Mouse (Mus musculus) mouse embryonic stem cell (cell line): ENCODE results near the gene Ear1.
"Not testable (repeated sequence)": the region's sequence is repeated elsewhere in the genome, so short reads cannot be mapped to it uniquely, and the experiment has no call there.

Source experiments
- in situ Hi-C, 2 experiments: fragments of 300-500 bp; cut with MboI; formaldehyde crosslinking; loops; 1 replicate in 1 of 2; 3 replicates in 1 of 2; pipeline ENCODE4 v1.14.3; 2019 to 2020; ENCODE audit warnings: low sequenced_read_pairs in 2 of 2, low pct_unique_long_range_greater_than_20kb in 1 of 2, mixed read lengths in 1 of 2; ENCODE audit not compliant: unreplicated experiment in 1 of 2

Ear1 gene

DNA sequence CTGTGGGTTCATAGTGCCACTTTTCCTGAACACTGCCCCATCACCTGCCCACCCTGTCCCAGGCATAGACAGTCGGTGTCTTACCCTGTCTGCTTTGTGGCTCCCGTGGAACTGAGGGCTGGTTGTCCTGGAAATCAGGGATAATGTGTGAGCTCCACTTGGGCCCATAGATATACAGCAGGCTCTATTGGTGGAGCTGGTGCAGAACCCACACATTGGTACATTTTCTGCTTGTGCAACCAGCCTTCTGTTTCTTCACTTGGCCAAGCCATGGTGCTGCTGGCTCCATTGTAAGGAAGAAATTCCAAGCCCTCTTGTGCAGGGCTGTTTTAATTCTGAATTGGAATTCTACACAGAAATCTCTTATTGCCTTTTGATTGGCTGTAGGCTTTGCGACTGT, at the start of gene Ear1:
Ear1 (minus strand) TSS at position 101 of the 400 bp plus-strand sequence.
- in situ Hi-C loops = not testable (repeated sequence)

- in situ Hi-C loops = not testable (repeated sequence)
These were observed 49.5 kb upstream of the Ear1 start, which contains the start of gene Gm8113 for GRCm38 (mm10) chr14:43924688-43925403. Gene Gm8113 (plus strand): TSS chr14:43925390.

GRCm38 (mm10) chr14:43923459-43923858, 48.1 kb upstream of the Ear1 start, which contains the start of gene Ear10:
Gene Ear10 (minus strand): TSS chr14:43923559.
- in situ Hi-C loops = not testable (repeated sequence)

- in situ Hi-C loops = not testable (repeated sequence)
These were observed 42.9 kb upstream of the Ear1 start for GRCm38 (mm10) chr14:43918214-43918613.

DNA sequence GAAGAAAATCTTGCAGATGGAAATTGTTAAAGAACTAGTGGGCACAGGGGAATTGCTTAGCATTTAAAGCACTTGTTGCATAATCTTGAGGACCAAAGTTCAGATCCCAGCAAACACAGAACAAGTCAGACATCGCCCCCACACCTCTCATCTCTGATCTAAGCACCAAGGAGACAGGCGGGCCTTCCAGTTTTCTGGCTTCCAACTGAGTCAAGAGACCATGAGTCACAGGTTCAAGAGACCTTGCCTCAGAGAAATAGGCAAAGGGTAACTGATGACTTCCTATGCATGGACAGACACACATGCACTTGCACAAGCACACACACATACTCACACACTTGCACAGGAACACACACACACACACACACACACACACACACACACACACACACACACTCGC, 23.3 kb upstream of the Ear1 start:
- in situ Hi-C loops = not testable (repeated sequence)

DNA sequence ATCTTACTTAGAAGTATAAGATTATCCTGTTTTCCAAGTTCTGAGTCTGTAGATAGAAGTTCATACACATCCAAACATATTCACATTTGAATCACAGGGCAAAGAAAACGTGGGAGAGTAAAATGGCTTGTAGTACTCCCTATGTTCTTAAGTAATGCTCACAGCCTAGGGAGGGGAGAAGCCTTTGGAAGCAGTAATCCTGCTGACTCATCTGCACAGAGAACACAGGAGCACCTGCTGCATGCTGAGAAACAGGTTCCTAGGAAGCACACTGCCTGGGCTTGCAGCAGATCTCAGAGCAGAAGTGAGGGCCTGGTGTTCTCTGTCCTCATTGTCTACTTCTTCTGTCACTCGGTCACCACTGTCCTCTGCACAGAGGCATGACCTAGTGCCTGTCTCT, 20.0 kb upstream of the Ear1 start:
- in situ Hi-C loops = not testable (repeated sequence)

GRCm38 (mm10) chr14:43891288-43891687, 16.0 kb upstream of the Ear1 start:
- in situ Hi-C loops = not testable (repeated sequence)

DNA sequence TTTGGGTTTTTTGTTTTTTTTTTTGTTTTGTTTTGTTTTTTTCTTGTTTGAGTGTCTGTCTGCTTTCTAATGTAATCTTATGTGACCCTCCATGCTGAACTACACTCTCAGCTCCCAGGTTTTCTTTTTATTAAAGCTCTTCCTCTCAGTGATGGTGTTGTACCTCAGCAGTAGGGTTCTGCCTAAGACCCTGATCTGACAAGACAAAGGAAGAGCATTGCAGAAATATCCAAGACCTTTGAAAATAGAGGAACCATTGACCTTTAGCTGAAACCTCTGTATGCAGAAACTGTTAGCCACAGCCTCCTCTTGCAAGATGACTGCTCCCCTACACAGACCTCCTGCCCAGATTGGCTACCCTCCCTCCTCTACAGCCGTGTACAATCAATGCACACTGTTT, 10.9 kb upstream of the Ear1 start:
- in situ Hi-C loops = not testable (repeated sequence)

DNA sequence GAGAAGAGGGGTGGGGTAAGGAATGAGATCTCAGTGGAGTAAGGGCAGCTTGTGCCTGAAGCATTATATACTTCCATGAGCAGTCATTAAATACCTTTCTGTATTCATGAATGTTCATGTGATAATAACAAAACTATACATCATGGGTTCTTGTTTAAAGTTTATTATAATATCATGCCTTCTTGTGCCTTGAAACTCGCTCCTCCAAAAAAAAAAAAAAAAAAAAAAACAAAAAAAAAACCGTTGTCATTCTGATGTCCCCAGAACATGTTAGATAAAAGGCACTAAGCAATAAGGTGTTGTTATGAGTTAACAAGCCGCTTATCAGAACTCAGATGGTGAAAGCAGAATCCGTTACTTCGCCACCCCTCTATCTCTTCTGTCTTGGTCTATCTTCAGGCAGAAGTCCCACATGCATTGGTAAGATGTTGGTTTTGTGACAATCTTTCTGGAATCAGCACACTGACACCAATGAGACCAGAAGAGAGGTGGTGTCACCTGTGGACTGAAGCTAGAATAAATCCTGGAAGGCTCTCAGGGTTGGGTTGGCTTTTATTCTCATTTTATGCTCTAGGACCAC, 4.7 kb upstream of the Ear1 start:
- in situ Hi-C loops = not testable (repeated sequence)

DNA sequence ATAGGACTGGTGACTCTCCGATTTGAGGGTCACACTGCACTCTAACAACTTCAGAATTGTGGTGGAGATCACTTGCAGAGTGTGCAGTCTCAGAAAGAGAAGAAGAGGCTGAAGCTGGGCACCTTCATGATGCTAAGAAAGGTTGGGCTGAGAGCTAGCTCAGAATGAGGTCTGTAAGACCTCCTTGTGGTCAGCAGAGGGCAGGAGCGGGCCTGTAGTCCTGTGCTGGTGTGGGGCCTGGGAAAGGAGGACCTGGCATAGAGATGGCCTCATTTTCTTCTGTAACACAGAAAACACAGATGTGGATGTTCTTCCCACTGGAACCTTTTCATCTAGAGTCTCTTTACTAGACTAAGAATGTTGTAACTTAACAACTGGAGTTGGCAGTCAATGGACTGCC, 2.5 kb upstream of the Ear1 start:
- in situ Hi-C loops = not testable (repeated sequence)

GRCm38 (mm10) chr14:43874862-43875261, 455 bp downstream of the Ear1 start:
- in situ Hi-C loops = not testable (repeated sequence)

DNA sequence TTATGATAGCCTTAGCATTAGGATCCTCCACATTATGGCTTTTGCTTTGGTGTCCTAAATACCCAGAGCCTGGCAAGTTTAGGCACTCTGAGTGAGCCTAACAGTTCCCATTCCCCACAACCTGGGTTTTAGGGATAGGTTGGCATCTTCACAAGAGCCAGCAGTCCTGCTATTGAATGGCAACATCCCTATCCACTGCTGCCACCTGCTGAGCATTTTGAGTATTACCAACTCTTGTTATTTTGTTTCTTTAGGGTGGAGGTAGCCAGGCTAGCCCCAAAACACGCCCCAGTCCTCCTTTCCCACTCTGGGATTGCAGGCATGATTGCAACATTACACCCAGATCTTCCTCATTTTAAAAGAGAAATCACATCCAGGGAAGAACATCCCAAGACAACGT, 14.8 kb downstream of the Ear1 start:
- in situ Hi-C loops = not testable (repeated sequence)

DNA sequence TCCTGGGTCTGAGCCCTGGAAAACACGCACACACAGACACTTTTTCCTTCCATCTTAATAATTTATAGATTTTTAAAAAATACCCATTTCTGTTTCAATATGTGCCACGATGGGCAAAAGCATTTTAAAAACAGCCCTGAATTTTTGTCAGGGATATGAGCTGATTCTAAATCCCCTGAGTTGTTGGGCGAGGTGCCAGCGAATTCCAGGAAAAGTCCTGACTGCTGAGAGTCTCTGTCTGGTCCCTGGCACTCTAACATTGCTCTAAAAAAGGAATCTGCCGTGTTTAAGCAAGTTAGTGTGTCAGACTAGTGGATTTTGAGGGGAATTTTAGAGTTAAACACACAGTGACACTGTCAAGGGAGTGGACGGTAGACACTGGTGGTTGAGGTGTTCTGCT, 15.9 kb downstream of the Ear1 start:
- in situ Hi-C loops = not testable (repeated sequence)

DNA sequence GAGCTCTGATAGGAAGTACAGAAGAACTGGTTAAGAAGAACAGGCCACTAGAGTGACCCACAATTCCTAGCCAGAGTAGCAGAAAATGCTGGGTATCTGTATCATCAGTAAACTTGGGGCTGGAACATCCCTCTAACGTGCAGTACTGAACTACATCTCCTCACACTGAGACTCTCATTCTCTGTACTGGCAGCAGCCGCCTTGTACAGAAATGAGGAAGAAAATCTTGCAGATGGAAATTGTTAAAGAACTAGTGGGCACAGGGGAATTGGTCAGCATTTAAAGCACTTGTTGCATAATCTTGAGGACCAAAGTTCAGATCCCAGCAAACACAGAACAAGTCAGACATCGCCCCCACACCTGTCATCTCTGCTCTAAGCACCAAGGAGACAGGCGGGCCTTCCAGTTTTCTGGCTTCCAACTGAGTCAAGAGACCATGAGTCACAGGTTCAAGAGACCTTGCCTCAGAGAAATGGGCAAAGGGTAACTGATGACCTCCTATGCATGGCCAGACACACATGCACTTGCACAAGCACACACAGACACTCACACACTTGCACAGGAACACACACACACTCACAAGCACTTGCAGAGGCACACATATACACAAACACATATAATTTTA, 31.3 kb downstream of the Ear1 start:
- in situ Hi-C loops = not testable (repeated sequence)

GRCm38 (mm10) chr14:43840976-43841375, 34.3 kb downstream of the Ear1 start:
- in situ Hi-C loops = not testable (repeated sequence)

GRCm38 (mm10) chr14:43835366-43835765, 40.0 kb downstream of the Ear1 start:
- in situ Hi-C loops = not testable (repeated sequence)

GRCm38 (mm10) chr14:43830385-43830784, 44.9 kb downstream of the Ear1 start:
- in situ Hi-C loops = not testable (repeated sequence)

DNA sequence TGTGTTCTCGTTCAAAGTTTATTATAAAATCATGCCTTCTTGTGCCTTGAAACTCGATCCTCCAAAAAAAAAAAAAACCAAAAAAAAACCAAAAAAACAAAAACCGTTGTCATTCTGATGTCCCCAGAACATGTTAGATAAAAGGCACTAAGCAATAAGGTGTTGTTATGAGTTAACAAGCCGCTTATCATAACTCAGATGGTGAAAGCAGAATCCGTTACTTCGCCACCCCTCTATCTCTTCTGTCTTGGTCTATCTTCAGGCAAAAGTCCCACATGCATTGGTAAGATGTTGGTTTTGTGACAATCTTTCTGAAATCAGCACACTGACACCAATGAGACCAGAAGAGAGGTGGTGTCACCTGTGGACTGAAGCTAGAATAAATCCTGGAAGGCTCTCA, 51.1 kb downstream of the Ear1 start:
- in situ Hi-C loops = not testable (repeated sequence)

GRCm38 (mm10) chr14:43821869-43822268, 53.4 kb downstream of the Ear1 start:
- in situ Hi-C loops = not testable (repeated sequence)

GRCm38 (mm10) chr14:43812458-43812857, 62.9 kb downstream of the Ear1 start:
- in situ Hi-C loops = not testable (repeated sequence)
